Mouse (Mus musculus) frontal cortex, postnatal 25 days (tissue): ENCODE measurements at regions not wholly inside any gene's neighbourhood (a gene's known extent, or its start where the extent isn't known, plus 50 kb on each side); places are given as distances from the start of the nearest gene placed in this dataset.

ENCODE experiments used
- DNase-seq, 2 experiments: peaks; one replicate each; pipeline ENCODE4 v3.0.0; 2022; ENCODE audit warnings: low spot score in 2 of 2

- DNase-seq, result no peak
Measured at GRCm38 (mm10) chr12:25785646-25786606, 629.1 kb downstream of the Rnf144a start.

- DNase-seq, result no peak
Measured at GRCm38 (mm10) chr12:25784401-25784800, 630.7 kb downstream of the Rnf144a start.

- DNase-seq, result no peak
Measured at GRCm38 (mm10) chr12:25782972-25783717, 631.9 kb downstream of the Rnf144a start.

- DNase-seq, result no peak
Measured at GRCm38 (mm10) chr12:25771856-25772255, 643.2 kb downstream of the Rnf144a start.

DNA sequence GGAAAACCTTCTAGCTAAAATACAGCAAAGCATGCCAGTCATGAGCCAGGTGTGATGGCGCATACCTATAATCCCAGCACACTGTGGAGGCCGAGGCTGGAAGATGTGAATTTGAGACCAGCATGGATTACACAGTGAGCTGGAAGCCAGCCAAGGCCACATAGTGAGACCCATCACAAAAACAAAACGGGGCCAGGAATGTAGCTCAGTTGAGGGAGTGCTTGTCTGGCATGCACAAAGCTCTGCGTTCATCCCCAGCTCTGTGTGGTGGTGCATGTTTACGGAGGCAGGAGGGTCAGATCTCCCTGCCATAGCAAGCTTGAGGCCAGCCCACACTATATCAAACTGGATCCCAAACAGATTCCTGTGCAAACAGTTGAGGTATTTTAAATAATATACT lies 646.4 kb downstream of the Rnf144a start:
- DNase-seq, result no peak

DNA sequence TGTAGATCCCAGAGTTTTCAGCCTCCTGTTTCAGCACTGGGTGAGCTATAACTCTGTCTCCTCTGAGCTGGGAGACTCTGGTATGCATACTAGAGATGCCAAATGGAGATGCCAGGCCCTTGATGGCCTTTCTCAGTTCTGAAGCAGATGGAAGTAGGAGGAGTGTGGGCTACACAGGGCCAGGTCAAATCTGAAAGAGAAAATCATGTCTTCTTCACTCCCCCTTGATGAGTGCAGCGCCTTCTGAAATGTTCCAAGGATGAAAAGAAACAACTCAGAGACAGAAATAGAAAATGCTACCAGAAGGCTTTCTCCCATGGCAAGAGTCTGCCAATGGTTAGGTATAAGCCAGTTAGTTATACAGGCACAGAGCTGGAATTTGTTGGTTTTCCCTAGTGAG lies 652.0 kb downstream of the Rnf144a start:
- no peak for DNase-seq

DNA sequence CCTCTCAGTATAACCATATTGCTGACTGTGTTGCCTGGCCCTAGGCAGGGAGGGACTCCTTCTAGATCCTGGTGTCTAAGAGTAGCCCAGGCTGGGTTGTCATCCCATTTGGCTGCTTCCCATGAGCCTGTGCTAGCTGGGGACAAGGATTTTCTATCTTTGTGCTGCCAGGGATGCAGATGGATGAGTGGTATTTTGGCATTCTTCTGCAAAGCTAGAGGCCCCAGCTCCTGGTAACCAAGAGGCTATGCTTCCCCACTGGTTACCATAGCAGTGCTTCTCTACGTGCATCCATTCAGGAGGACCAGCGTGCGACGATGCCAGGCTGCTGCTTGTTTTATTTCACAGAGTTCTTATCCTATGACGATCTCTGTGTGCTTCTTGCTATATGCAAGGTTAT lies 658.0 kb downstream of the Rnf144a start:
- no peak for DNase-seq

- no peak for DNase-seq
Measured at GRCm38 (mm10) chr12:25733801-25734200, 636.9 kb upstream of the Id2 start.

DNA sequence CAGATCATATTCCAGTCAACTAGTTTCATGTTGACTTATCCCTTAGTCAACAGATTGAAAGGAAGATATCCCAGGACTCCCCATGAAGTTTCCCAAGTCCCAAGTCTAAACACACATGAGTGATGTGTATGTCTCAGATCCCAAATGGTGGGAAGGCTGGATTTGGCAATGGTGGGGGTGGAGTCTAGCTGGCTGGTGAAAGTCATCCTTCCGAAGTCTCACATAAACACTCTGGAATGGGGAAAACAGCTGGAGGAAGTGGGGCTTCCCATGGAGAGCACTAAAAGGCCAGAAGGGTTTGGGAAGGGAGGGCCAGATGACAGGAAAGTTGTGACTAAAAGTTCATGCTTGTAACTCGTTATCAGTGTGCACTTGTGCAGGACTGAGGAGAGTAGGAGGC lies 628.8 kb upstream of the Id2 start:
- DNase-seq, result no peak

GRCm38 (mm10) chr12:25711186-25711585 lies 614.2 kb upstream of the Id2 start:
- DNase-seq, result no peak

DNA sequence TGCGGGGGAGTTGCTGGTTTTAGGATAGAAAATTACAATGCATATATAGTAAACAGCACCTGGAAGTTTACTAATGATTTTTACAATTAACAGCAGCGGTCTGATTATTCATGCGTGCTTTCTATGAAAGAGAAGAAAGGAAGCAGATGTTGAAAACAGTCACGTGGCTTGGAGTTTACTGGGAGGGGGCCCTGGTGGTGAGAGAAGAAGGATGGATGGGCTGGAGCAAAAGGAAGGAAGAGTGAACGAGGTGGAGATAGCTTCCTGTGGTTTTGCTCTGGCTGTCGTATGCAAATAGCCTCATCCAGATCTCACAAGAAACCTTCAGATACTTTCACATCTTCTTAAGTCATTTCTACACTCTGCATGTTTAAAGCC lies 606.1 kb upstream of the Id2 start:
- no peak for DNase-seq

- no peak for DNase-seq
Measured at GRCm38 (mm10) chr12:25702176-25703022, 605.5 kb upstream of the Id2 start.

DNA sequence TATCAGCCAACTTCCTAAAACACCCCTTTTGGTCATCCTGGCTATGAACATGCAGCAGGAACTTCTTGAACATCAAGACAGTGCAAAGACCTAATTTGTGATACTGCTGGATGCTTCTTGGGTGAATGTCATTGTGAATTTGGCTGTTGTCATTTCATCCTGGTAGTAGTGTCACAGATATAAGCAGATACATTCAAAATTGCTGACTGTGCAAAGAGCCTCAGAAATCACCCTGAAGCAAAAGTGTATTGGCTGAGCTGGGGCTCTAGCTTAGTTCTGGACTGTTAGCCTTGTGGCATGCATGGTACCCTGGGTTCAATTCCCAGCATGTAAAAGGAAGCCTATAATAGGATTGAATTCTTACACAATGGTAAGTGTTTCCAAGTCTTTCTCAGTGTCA lies 590.1 kb upstream of the Id2 start:
- no peak for DNase-seq

DNA sequence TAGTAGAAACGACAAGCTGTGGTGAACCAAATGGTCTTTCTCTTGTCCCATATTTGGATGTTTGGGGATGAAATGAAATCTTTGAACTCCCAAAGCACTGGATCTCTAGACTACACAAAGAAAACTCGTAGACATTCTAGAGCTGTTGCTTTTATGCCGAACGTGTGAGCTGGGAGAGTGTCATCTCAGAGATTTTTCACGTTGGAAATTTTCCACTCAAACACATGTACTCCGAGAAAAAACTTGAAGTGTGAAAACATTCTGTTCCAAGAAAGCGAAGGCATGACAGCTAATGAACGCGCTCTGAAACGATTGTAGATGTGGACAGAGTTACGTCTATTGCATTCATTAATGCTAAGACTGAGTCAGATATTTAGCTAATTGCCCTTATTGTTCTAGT lies 579.7 kb upstream of the Id2 start:
- no peak for DNase-seq

- no peak for DNase-seq
Measured at GRCm38 (mm10) chr12:25668336-25668735, 571.4 kb upstream of the Id2 start.

DNA sequence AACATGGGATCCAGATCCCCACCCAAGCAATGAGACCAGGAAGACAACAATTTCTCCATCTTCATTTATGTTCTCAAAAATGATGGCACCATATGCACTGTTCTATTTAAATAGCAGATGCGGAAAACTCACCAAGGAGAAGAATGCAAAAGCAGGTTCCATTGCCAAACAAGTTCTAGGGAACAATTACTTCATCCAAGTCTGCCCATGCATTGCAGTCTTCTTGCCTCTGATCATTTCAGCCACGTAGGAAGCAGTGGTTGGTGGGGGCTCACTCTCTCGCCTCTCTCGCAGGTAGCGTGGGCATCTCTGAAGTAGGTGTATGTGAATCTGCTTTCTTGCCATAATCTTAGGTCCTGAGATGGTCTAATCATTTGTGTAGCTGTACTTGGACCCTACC lies 557.5 kb upstream of the Id2 start:
- DNase-seq, result no peak

GRCm38 (mm10) chr12:25650237-25650636 lies 553.3 kb upstream of the Id2 start:
- no peak for DNase-seq

DNA sequence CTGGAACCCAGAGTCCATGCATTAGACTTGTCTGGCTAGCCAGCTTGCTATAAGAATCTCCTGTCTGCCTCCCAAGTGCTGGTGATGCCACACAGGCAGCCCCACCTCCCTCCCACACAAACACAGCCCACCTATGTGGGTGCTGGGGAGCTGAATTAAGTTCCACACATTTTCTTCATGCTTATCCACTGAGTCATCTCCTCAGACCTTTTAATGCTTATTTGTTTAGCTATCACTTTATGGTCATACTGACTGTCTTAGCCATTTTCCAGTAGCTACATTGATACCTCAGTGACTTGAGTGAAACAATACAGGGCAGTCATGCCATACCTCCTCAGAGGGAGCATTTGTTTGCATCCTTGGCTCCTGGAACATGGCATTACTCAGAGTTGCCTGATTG lies 531.1 kb upstream of the Id2 start:
- no peak for DNase-seq

- DNase-seq, result no peak
Measured at GRCm38 (mm10) chr12:25625858-25626257, 528.9 kb upstream of the Id2 start.

DNA sequence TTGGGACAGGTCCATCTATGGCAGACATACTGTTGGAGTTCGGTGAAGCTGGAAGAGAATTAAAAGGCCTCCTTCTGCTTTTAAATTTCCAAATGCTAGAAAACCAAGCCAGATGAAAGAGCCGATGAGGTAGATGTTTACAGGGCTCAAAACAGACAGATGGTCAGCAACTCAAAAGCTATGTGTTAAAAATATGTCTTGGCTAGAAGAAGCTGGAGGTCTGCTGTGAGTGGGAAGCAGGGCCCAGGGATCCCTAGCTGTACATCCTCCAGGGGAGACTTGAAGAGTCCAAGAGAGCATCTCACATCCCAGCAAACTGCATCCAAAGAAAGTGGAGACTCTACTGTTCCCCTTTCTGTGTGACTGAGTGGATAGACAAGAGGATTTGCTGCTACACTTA lies 526.5 kb upstream of the Id2 start:
- DNase-seq, result no peak

- no peak for DNase-seq
Measured at GRCm38 (mm10) chr12:25621142-25621541, 524.2 kb upstream of the Id2 start.

GRCm38 (mm10) chr12:25617521-25617920 lies 520.6 kb upstream of the Id2 start:
- DNase-seq, result no peak
